In the genomic region with DNA sequence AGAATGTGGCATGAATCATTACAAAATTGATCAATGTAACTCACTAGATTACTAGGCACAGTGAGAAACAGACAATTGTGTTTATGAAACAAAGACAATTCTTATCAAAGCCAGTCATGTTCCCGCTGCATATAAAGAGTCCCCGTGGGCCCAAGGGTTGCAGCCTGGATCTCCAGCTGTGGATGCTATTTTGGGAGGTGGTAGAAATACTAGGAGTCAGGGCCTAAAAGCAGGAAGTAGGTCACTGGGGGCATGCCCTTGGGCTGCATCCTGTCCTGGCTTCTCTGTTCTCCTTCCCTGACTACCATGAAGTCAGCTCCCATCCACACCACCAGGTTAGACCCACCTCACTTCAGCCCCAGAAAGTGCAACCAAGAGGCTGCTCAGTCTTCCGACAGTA, we compare ENCODE assay signal across 17 mouse cellular contexts. TPM values are rescaled to one million over a fixed set of nuclear protein-coding genes. Genes with fewer than 3 reads are reported as not detected.
DNase-seq lines count a peak whose midpoint lies in the region; ATAC-seq and TF ChIP-seq lines count a peak whose summit lies in the region.
"Had no signal": no experiment of that assay in that cellular context is flagged by ENCODE, and none has a peak within 500 bp of the region (broad histone marks: within the 10 kb centered on the region; RNA-seq: fewer than 3 reads in every experiment).

No protein-coding gene starts in this region.

- no peaks in the 10 kb centered on the region for H3K27me3 ChIP-seq in heart, embryonic 14.5 days (ENCODE audit: control insufficient read depth, insufficient read depth, low read length)
- no peaks in the 10 kb centered on the region for H3K27me3 ChIP-seq in cerebellum, adult 2 months (ENCODE audit: control insufficient read depth, insufficient read depth, low read length)

- TF ChIP-seq POLR2A in cerebellum, adult 2 months (IDR thresholded peaks at IDR 0.05; ENCODE audit: borderline replicate concordance, insufficient read depth, low read length) = no peak

- TF ChIP-seq CTCF in layer of hippocampus, adult 2 months (conservative IDR thresholded peaks at IDR 0.05) = no peak
- no peak for TF ChIP-seq CTCF in cerebellum, adult 2 months (IDR thresholded peaks at IDR 0.05; ENCODE audit: borderline replicate concordance, insufficient read depth, low read depth, low read length)

- no peaks in the 10 kb centered on the region for H3K9me3 ChIP-seq in heart, embryonic 14.5 days (ENCODE audit: control insufficient read depth, low read length)

- 33% methylated on average over 3 of the region's 3 CpGs for WGBS in heart, embryonic 14.5 days
- WGBS in cerebellum, adult 2 months = 83% methylated on average over 3 of the region's 3 CpGs

- no peak overlapping the region for H3K9ac ChIP-seq in heart, embryonic 14.5 days (ENCODE audit: low read length)

- H3K4me3 ChIP-seq in layer of hippocampus, adult 2 months = no peak overlapping the region
- H3K4me3 ChIP-seq in heart, embryonic 14.5 days (ENCODE audit: control insufficient read depth in 1 of 2, insufficient read depth in 1 of 2, low read depth in 1 of 2, low read length in 2 of 2) = no peak overlapping the region
- no peak overlapping the region for H3K4me3 ChIP-seq in cerebellum, adult 2 months (replicated peaks; ENCODE audit: insufficient read depth, low read depth, low read length)

- peak overlapping the region; percentile 48; the same call in 1 of the 2 replicates for H3K27ac ChIP-seq in layer of hippocampus, adult 2 months
- peak overlapping the region; percentile 30 to 59; a peak in 3 of 4 replicates for H3K27ac ChIP-seq in heart, embryonic 14.5 days (replicated peaks in 1 of 2; ENCODE audit: control insufficient read depth in 1 of 2, insufficient read depth in 1 of 2, low read depth in 2 of 2, low read length in 2 of 2)
- H3K27ac ChIP-seq in cerebellum, adult 2 months (ENCODE audit: insufficient read depth, low read length) = no peak overlapping the region

- intact Hi-C loops in heart, postnatal 36 days (cut with DNase I) = no loop called here

- H3K4me1 ChIP-seq in heart, embryonic 14.5 days (ENCODE audit: control insufficient read depth in 2 of 2, insufficient read depth in 2 of 2, low read length in 2 of 2) = peaks cover 21 to 37% of the 10 kb centered on the region in 2 experiments
- peaks cover 8% of the 10 kb centered on the region for H3K4me1 ChIP-seq in cerebellum, adult 2 months (ENCODE audit: control insufficient read depth, insufficient read depth, low read length)

- no peak overlapping the region for H3K4me2 ChIP-seq in heart, embryonic 14.5 days (ENCODE audit: low read length)

- DNase-seq in heart, adult 11 months = peak; percentile 95
- DNase-seq in heart, postnatal 36 days = no peak
- DNase-seq in layer of hippocampus, adult 2 months (ENCODE audit: low spot score in 2 of 2) = no peak
- DNase-seq in layer of hippocampus, adult 8-10 months (ENCODE audit: low spot score in 2 of 2) = no peak
- peak; percentile 35 for DNase-seq in heart, adult 8-10 months (ENCODE audit: low spot score)
- no peak for DNase-seq in cerebellum, adult 2 months
- no peak for DNase-seq in spleen, postnatal 36 days (ENCODE audit: low spot score in 2 of 2)
- DNase-seq: adrenal gland, postnatal 36 days; B cell, adult 2 months; cerebellum, adult 11-12 months; cerebellum, postnatal 25 days; embryo, embryonic 11 days; kidney, adult 11 months; layer of hippocampus, postnatal 36 days; thymus, postnatal 25 days had no signal

- no peak for ATAC-seq in heart, embryonic 14.5 days (ENCODE audit: insufficient number of reproducible peaks, insufficient read depth, low FRiP score, low read depth)

- no peaks in the 10 kb centered on the region for H3K36me3 ChIP-seq in heart, embryonic 14.5 days (ENCODE audit: control insufficient read depth, insufficient read depth, low read length)

RNA-seq across cellular contexts. Expression of a gene that starts 10.0 kb away (rescaled TPM):
- total RNA-seq in heart, postnatal 36 days (2021) = 1 to 10 TPM; 1.9 to 2.2 TPM
- total RNA-seq in layer of hippocampus, adult 2 months (2021) = 10 to 100 TPM; 39.3 to 45.2 TPM
- 10 to 100 TPM; 40.8 to 52.0 (median 45.5) TPM for total RNA-seq in layer of hippocampus, adult 8-10 months (2022)
- 1 to 10 TPM; 1.8 to 5.1 (median 3.7) TPM for total RNA-seq in heart, adult 8-10 months (2022)
- polyA plus RNA-seq in heart, embryonic 14.5 days (2014; fragmentation: Nextera tagmentation; extraction: Ambion mirVana) = 0.59 and 1.1 TPM in 2 replicates
- 50.1 and 56.3 TPM in 2 replicates for polyA plus RNA-seq in cerebellum, adult 2 months (2012; rRNA removed)

RNA-seq across cellular contexts. Expression of a gene that starts 33.8 kb away (rescaled TPM):
- total RNA-seq in heart, postnatal 36 days (2021) = 10 to 100 TPM; 60.8 to 87.4 TPM
- total RNA-seq in layer of hippocampus, adult 2 months (2021) = 10 to 100 TPM; 29.9 to 33.8 TPM
- 10 to 100 TPM; 29.8 to 38.5 (median 34.8) TPM for total RNA-seq in layer of hippocampus, adult 8-10 months (2022)
- total RNA-seq in heart, adult 8-10 months (2022) = 10 to 100 TPM; 55.7 to 79.2 (median 65.3) TPM
- polyA plus RNA-seq in heart, embryonic 14.5 days (2014; fragmentation: Nextera tagmentation; extraction: Ambion mirVana) = 13.1 and 14.9 TPM in 2 replicates
- polyA plus RNA-seq in cerebellum, adult 2 months (2012; rRNA removed) = 26.1 and 28.4 TPM in 2 replicates
- total RNA-seq: megakaryocyte-erythroid progenitor cell, adult 5-6 weeks had no signal

Comparison
In these comparisons a context has a peak if more than half of its experiments do, and no peak if none do; other contexts are left out.
1. DNase-seq: peak in heart, adult 11 months (single experiment) and heart, adult 8-10 months (single experiment); none in heart, postnatal 36 days (0 of 2), layer of hippocampus, adult 2 months (0 of 2), layer of hippocampus, adult 8-10 months (0 of 2), cerebellum, adult 2 months (0 of 2) and spleen, postnatal 36 days (0 of 2).
2. RNA of a gene that starts 10.0 kb away (total RNA-seq): 40.8 to 52.0 TPM in layer of hippocampus, adult 8-10 months and 39.3 to 45.2 TPM in layer of hippocampus, adult 2 months; 1.8 to 5.1 TPM in heart, adult 8-10 months and 1.9 to 2.2 TPM in heart, postnatal 36 days; every median in the first group is over 4 times any median in the second.